Mouse (Mus musculus) heart, postnatal 10 days (tissue): ENCODE data around the gene Bcl9. TPM values are rescaled to one million over a fixed set of nuclear protein-coding genes. Genes with fewer than 3 reads are reported as not detected.

Source experiments
- total RNA-seq, 2 experiments: library from RNA; stranded (reverse); gene quantifications; 2 replicates each; pipeline ENCODE4 v1.2.3; 2021

Bcl9 gene
- total RNA-seq, 2 experiments from 2014 or later = 26.0 to 26.8 TPM

Other genes with a start within 250 kb of the Bcl9 start
- 10 to 100 TPM; 25.7 to 28.7 TPM for gene Acp6, start 139.1 kb downstream of the Bcl9 start, total RNA-seq
- gene Olfr1402, start 124.1 kb upstream of the Bcl9 start, total RNA-seq = not detected